Mouse (Mus musculus) spleen, adult 2 months (tissue): ENCODE results near the gene Gpm6b.

ENCODE experiments used
- CTCF ChIP-seq: fragments of 200-500 bp; IDR thresholded peaks from 2 replicates; pipeline ENCODE4 v1.5.1; 2011; ENCODE audit warnings: mild to moderate bottlenecking, inconsistent platforms; ENCODE audit not compliant: insufficient read depth, insufficient read length, insufficient replicate concordance; ENCODE audit errors: extremely low read depth
- POLR2A ChIP-seq: fragments of 200-500 bp; IDR thresholded peaks from 2 replicates; pipeline ENCODE4 v1.6.1; 2011; ENCODE audit warnings: low read depth, low read length, inconsistent platforms

DNA sequence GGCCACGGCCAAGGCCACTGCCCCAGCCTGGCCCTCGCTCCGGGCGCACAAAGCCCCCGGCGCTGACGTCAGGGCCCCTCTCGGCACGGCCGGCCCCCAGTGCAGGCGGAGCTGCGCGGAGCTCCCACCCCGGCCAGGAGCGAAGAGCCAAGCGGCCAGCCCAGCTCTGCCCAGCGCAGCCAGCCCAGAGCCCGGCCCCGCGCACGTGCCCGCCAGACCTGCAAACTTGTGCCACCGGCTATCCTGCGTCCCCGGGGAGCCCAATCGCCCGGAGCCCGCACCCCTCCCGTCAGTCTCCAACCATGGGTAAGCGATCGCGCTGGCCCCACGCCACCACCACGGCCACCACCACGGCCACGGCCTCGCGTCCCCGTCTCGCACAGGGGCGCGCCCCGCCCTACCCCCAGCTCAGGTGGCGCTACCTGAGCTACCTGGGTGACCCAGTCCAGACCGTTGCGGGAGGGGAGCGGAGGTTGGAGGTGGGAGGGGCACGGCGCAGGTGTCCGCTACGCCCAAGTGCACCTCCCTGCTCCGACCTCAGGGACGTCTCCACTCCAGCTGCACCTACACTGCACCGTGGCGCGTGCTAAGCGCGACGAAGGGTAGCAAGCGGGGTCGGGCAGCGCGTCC is at the start of gene Gpm6b:
- no peak for TF ChIP-seq POLR2A
- TF ChIP-seq CTCF, result no peak
